Mouse (Mus musculus) limb, embryonic 10.5 days (tissue): Measurements from ENCODE around the gene Irs3. TPM values are rescaled to one million over a fixed set of nuclear protein-coding genes. Genes with fewer than 3 reads are reported as not detected.
"Not testable (repeated sequence)": the region's sequence is repeated elsewhere in the genome, so short reads cannot be mapped to it uniquely, and the experiment has no call there.

Experiments
- DNase-seq: peaks from one replicate; pipeline ENCODE4 v3.0.0-alpha.2; 2017; ENCODE audit warnings: low spot score
- H3K27ac ChIP-seq: fragments of 300-500 bp; sonication (generic); 2 replicates; pipeline ENCODE4 v1.5.1; 2016; ENCODE audit warnings: mild to moderate bottlenecking
- H3K27me3 ChIP-seq: fragments of 300-500 bp; sonication (generic); 2 replicates; pipeline ENCODE4 v1.6.1; 2016; ENCODE audit warnings: low read depth, mild to moderate bottlenecking; ENCODE audit not compliant: poor library complexity, severe bottlenecking
- H3K36me3 ChIP-seq: fragments of 300-500 bp; sonication (generic); 2 replicates; pipeline ENCODE4 v1.6.1; 2016; ENCODE audit warnings: mild to moderate bottlenecking, moderate library complexity
- H3K4me1 ChIP-seq: fragments of 300-500 bp; sonication (generic); 2 replicates; pipeline ENCODE4 v1.6.1; 2016
- H3K4me3 ChIP-seq: fragments of 300-500 bp; sonication (generic); 2 replicates; pipeline ENCODE4 v1.5.1; 2016; ENCODE audit warnings: mild to moderate bottlenecking, moderate library complexity
- H3K9me3 ChIP-seq: fragments of 300-500 bp; sonication (generic); replicated peaks from 2 replicates; pipeline ENCODE4 v1.6.1; 2016; ENCODE audit warnings: mild to moderate bottlenecking
- WGBS: fragments of 180-500 bp; shearing (Covaris S2); methylation state at CpG from one replicate; pipeline ENCODE4 v1.1.7; 2016; 5-methylcytosine and 5-hydroxymethylcytosine counted together
- polyA plus RNA-seq: library from polyadenylated mRNA; unstranded; fragments of >200 nt; fragmentation: Nextera tagmentation; extraction: Ambion mirVana; gene quantifications from 2 replicates; pipeline ENCODE4 v1.2.1, GENCODE M21; 2016

Irs3 gene
- polyA plus RNA-seq, 1 experiment from 2014 or later: 0.48 TPM

DNA sequence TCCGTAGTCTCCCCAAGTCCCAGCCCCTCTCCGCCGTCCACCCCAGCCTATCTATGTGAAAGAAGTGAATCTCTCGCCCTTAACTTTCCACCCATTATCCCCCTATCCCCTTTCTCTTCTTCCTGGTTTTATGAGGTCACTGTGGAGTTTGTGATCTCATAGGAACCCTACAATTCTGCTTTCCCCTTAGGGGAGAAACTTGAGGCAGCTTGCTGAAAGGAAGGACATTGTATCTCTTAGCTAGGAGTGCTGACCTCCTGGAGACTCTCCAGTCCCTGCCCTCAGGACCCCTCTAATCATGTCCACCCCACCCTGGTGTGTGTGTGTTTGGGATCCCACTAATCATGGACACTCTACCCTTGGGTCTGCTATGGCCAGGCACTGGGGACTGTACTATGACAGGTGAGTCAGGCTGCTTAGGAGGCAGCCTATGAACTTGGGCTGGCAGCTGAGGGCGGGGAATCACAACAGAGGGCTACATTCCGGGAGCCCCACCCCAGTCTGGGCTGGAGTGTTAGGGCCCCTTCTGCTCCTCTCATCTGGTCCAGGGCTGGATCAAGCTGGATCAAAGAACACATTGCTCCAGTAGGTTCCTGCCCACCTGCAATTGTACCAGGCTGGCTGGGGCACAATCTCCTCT, 15.5 kb downstream of the Irs3 start:
- H3K4me3 ChIP-seq: peak overlapping the region; percentile 86
- H3K27ac ChIP-seq: peak overlapping the region; percentile 94
- DNase-seq: no peak
- H3K36me3 ChIP-seq: peaks cover 36% of the 10 kb centered on the region
- no peaks in the 10 kb centered on the region for H3K9me3 ChIP-seq
- WGBS: 28% methylated on average over 6 of the region's 6 CpGs
- H3K27me3 ChIP-seq: no peaks in the 10 kb centered on the region
- peaks cover 55% of the 10 kb centered on the region for H3K4me1 ChIP-seq

DNA sequence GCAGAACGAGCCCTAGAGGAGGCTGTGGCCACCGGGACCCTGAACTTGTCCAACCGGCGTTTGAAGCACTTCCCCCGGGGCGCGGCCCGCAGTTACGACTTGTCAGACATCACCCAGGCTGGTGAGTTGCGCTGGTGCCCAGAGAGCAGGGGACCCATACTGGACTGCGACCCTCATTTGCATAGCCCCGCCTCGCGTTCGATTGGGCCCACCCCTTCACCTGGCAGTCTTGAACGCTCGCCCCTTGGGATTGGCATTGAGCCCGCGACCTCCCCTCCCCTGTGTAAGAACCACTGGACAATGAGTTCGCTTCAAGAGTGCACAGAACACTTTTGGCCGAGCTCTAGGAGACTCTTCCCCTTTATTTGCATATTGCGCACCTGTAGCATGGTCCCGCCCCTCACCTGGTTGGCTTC, 16.2 kb downstream of the Irs3 start:
- peak overlapping the region; percentile 86 for H3K4me3 ChIP-seq
- H3K4me1 ChIP-seq: peaks cover 62% of the 10 kb centered on the region
- DNase-seq: no peak

DNA sequence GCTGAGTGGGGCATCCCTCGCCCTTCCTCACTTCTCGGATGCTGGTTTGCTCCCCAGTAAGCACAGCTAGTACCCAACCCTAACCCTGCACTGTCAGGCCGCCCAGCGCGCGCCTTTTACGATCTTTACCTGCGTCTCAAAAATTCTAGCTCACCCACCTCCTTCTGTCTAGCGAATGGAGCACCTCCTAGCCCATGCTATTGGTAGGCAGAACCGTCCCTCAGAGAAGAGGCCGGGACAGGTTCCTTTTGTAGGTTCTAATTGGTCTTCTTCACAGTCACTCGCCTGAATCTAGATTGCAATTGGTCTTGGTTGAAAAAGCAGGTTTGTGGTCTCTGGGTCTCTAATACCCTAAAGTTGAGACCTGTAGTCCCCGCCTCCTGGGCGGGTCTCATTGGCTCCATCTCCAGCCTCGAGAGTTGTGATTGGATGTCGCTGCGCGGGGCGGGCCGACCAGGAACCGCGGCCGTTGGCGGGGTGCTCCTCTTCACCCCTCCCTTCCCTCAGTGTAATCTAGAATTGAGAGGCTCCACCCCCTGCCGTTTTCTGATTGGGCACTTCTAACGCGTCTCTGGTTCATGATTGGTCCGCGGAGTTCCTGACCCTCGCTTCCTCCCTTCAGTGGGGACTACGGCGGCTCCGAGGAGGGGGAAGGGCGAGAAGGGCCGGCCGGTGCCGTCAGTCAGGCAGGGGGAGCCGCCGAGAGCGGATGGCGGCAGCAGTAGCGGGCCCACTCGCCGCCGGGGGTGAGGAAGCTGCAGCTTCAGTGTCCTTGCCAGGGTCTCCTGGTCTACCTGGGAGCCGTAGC, 16.8 kb downstream of the Irs3 start, which contains the start of the genes Fbxo24, Lrch4 and Gm20605:
TSS of gene Fbxo24 (minus strand) at position 505 of the 808 bp plus-strand sequence.
TSS of gene Lrch4 (plus strand) at position 624 of the 808 bp plus-strand sequence.
TSS of gene Gm20605 (plus strand) at position 678 of the 808 bp plus-strand sequence.
- Histone ChIP-seq H3K4me1 (peaks cover 66% of the 10 kb centered on the region), H3K27ac (peak within 1 kb of the TSS; percentile 94), H3K4me3 (peak within 1 kb of the TSS; percentile 86), H3K27me3 (no peaks in the 10 kb centered on the region), H3K9me3 (no peaks in the 10 kb centered on the region), H3K36me3 (peaks cover 23% of the 10 kb centered on the region)
- peak; percentile 96 for DNase-seq
- WGBS: under 1% methylated on average over 46 of the region's 46 CpGs

More for the DNA sequence above, 16.2 kb downstream of the Irs3 start:
- peaks cover 29% of the 10 kb centered on the region for H3K36me3 ChIP-seq
- H3K27me3 ChIP-seq: no peaks in the 10 kb centered on the region
- peak overlapping the region; percentile 94 for H3K27ac ChIP-seq
- no peaks in the 10 kb centered on the region for H3K9me3 ChIP-seq
- WGBS: under 1% methylated on average over 23 of the region's 23 CpGs

DNA sequence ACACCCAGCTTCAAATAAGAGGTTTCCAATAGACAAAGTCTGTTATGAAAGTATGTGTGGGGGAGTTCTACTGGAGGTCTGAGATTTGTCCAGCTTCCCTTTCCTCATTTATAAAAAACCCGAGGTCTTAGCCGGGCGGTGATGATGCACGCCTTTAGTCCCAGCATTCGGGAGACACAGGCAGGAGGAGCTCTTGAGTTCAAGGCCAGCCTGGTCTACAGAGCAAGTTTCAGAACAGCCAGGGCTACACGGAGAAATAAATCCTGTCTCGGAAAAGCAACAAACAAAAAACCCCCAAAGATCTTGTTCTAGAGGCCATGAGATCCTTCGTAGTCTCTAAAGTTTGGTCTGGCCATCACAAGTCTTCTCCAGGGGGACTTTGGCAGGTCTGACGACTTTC, 17.5 kb downstream of the Irs3 start:
- H3K27ac ChIP-seq: peak overlapping the region; percentile 94
- no peak for DNase-seq
- H3K4me1 ChIP-seq: peaks cover 66% of the 10 kb centered on the region
- no peaks in the 10 kb centered on the region for H3K9me3 ChIP-seq
- H3K36me3 ChIP-seq: peaks cover 16% of the 10 kb centered on the region
- H3K27me3 ChIP-seq: no peaks in the 10 kb centered on the region
- H3K4me3 ChIP-seq: peak overlapping the region; percentile 86
- 6% methylated on average over 9 of the region's 9 CpGs for WGBS

DNA sequence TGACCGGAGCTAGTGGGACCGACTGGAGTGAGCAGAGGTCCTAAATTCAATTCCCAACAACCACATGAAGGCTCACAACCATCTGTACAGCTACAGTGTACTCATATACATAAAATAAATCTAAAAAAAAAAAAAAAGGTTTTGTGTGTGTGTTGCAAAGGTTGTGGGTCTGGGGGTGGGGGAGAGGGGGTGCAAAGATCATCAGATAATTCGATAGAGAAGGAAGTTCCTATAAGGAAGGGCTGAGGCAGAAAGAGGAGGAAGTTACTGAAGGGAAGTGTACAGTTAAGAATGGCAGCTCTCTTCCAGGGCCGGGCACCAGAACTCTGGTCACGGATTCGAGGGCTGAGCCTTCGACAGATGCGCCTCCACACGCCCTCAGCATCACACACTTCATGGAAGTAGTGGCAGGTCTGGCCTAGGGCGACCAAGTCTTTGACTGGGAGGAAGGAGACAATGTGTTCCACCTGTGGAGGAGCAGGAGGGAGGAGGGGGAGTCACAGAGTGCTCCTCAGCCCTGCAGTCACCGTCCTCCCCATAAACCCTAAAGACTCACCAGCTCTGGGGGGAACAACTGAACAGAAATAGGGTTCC, 21.5 kb downstream of the Irs3 start:
- H3K27me3 ChIP-seq: no peaks in the 10 kb centered on the region
- 88% methylated on average over 11 of the region's 11 CpGs for WGBS

DNA sequence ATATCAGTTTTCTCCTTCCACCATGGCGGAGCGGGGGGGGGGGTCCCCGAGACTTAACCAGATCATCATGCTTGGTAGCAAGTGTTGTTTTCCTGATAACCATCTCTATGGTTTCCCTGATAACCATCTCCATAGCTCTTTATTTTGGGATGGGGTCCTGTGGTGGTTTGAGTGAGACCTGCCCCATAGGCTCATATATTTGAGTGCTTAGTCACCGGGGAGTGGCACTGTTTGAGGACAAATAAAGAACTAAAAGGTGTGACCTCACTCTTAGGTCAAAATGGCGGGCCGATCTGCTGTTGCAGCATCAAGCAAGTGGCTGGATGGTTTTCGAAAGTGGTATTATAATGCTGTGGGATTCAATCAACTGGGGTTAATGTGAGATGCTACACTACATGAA, 30.2 kb downstream of the Irs3 start:
- WGBS: 89% methylated on average over 7 of the region's 7 CpGs
- Histone ChIP-seq H3K4me1 (peaks cover 39% of the 10 kb centered on the region), H3K4me3 (no peak overlapping the region), H3K27ac (no peak overlapping the region), H3K27me3 (no peaks in the 10 kb centered on the region), H3K36me3 (no peaks in the 10 kb centered on the region), H3K9me3 (no peaks in the 10 kb centered on the region)
- no peak for DNase-seq

More for the DNA sequence above, 21.5 kb downstream of the Irs3 start:
- Histone ChIP-seq H3K9me3 (no peaks in the 10 kb centered on the region), H3K4me1 (peaks cover 35% of the 10 kb centered on the region), H3K36me3 (no peaks in the 10 kb centered on the region), H3K4me3 (no peak overlapping the region), H3K27ac (peak overlapping the region; percentile 74; the same call in 1 of the 2 replicates)
- DNase-seq: no peak

DNA sequence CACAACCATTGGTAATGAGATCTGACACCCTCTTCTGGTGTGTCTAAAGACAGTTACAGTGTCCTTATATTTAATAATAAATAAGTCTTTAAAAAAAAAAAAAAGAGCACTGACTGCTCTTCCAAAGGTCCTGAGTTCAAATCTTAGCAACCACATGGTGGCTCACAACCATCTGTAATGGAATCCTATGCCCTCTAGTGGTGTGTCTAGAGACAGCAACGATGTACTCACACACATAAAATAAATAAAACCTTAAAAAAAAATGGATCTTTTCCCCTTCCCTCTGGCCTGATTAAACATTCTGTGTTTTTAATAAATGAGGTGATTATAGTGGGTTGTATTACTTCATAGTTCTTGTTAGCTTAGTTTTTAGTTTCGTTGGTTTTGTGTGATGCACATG, 30.6 kb downstream of the Irs3 start:
- not testable (repeated sequence) for DNase-seq

DNA sequence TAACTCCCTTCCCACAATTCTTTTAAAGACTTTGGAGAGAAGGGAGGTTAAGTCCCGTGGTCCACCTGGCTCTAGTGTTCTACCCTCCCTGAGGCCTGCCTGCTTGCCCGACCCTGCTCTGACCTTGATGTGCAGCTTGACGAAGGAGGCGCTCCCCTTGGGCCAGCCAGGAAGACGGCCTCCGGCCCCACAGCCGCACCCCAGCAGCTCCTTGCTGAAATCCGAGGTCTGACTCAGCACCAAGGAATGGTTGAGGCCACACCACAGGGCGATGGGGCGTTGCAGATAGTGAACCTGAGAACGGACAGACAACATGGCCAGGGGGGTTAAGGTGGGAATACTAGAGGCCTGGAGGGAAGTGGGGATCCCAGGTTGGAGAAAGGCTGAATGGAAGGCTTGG, 32.0 kb downstream of the Irs3 start, which contains the start of gene Pcolce:
TSS of gene Pcolce (minus strand) at position 235 of the 400 bp plus-strand sequence.
- Histone ChIP-seq H3K27me3 (no peaks in the 10 kb centered on the region), H3K36me3 (peaks cover 3% of the 10 kb centered on the region), H3K27ac (peak within 1 kb of the TSS; percentile 96), H3K4me1 (peaks cover 57% of the 10 kb centered on the region), H3K4me3 (0 out of 2 replicates have a peak within 1 kb of the TSS, but pooled peaks have one; percentile 2), H3K9me3 (no peaks in the 10 kb centered on the region)
- 49% methylated on average over 11 of the region's 11 CpGs for WGBS
- peak; percentile 33 for DNase-seq

More for the DNA sequence above, 30.6 kb downstream of the Irs3 start:
- WGBS: 92% methylated on average over 2 of the region's 2 CpGs
- H3K9me3 ChIP-seq, H3K27me3 ChIP-seq, H3K36me3 ChIP-seq, H3K4me3 ChIP-seq, H3K27ac ChIP-seq: not testable (repeated sequence)
- peaks cover 43% of the 10 kb centered on the region for H3K4me1 ChIP-seq

DNA sequence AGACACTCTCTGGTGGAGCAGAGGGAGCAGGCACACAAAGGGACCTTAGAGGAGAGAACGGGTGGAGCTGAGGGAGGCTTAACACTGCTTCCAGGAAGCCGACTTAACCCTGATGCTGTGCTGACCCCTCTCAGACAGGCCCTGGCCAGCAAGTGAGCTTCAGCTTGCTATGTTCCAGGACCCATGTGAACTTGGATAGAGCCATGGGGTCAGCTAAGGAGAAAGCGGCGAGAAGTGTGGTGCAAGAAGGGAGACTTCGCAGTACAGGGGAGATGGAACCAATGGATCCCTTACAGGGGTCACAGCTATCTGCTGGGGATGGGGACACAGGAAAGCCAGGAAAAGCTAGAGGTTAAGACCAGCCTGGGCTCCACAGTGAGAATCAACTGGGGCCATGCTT, 32.4 kb downstream of the Irs3 start:
- Histone ChIP-seq H3K27me3 (no peaks in the 10 kb centered on the region), H3K4me3 (no peak overlapping the region), H3K36me3 (peaks cover 7% of the 10 kb centered on the region), H3K9me3 (no peaks in the 10 kb centered on the region), H3K4me1 (peaks cover 61% of the 10 kb centered on the region), H3K27ac (peak overlapping the region; percentile 96)
- no peak for DNase-seq
- WGBS: 77% methylated on average over 5 of the region's 5 CpGs

DNA sequence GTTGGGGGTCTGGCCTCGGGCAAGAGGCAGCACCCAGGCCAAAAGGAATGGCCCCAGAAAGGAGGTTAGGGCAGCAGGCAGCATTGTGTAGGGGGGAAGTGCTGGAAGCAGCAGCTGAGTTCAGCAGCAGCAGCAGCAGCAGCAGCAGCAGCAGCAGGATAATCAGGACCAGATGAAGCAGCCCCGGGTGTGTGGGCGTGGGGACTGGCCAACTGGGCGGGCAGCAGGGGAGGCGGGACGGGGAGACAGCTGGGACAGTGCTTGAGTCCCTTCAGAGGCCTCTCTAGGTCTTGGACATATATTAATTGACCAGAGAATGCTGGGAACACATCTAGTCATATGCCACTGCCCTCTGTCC, 34.3 kb downstream of the Irs3 start:
- peak overlapping the region; percentile 96 for H3K27ac ChIP-seq
- peak; percentile 94 for DNase-seq
- peak overlapping the region; percentile 55 for H3K4me3 ChIP-seq
- H3K9me3 ChIP-seq: no peaks in the 10 kb centered on the region
- WGBS: 3% methylated on average over 6 of the region's 6 CpGs
- H3K27me3 ChIP-seq: no peaks in the 10 kb centered on the region
- H3K36me3 ChIP-seq: peaks cover 26% of the 10 kb centered on the region
- peaks cover 69% of the 10 kb centered on the region for H3K4me1 ChIP-seq

DNA sequence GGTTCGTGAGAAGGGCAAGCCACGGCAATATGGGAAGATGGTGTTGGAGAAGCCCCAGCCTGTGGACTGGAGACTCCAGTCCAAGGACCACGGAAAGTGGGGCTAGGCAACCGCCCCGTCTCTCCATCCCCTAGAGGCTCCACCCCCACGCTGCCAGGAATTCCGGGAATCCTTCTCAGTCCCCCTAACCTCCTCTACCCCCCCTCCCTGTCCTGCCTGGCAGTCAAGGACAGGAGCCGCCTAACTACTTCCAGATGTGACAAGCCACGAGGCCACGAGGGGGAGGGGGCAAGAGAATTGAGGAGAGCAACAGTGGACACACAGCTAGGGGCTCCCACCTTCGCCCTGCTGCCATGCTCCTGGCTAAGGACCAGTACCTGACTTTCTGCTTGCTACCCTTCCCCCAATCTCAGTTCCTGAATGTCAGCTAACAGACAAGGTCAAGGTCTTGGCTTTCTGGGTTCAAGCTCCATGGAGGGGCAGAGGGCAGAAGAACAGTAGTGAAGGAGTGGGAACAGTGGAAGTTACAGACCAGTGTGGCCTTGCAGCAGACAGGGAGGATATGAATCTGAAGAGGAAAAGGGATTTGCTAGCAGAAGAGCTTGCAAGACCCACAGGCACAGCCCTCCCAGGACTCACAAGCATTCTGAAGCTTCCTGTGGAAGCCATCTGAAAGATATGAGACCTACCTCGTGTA, 34.8 kb downstream of the Irs3 start:
- no peaks in the 10 kb centered on the region for H3K27me3 ChIP-seq
- no peaks in the 10 kb centered on the region for H3K9me3 ChIP-seq
- peak overlapping the region; percentile 55 for H3K4me3 ChIP-seq
- 2% methylated on average over 12 of the region's 12 CpGs for WGBS
- peak; percentile 96 for DNase-seq
- H3K36me3 ChIP-seq: peaks cover 31% of the 10 kb centered on the region
- H3K4me1 ChIP-seq: peaks cover 69% of the 10 kb centered on the region
- peak overlapping the region; percentile 96 for H3K27ac ChIP-seq

DNA sequence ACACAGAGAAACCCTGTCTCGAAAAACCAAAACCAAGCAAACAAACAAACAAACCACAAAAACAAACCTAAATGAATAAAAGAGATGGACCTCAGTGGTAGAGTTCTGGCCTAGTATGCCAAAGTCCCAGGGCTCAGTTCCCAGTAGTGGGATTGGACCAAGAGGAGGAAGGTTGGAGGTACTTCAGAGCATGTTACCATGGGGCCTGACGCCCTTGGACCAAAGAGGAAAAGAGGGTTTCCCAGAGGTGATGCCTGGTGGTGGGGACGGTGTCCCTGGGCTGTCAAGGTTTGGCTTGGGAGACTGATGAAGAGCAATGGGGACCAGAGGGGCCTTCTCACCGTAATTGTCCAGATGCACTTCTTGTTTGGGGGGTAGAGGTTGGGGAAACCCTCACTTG, 35.5 kb downstream of the Irs3 start:
- peak overlapping the region; percentile 55 for H3K4me3 ChIP-seq
- no peak for DNase-seq
- peaks cover 37% of the 10 kb centered on the region for H3K36me3 ChIP-seq
- no peaks in the 10 kb centered on the region for H3K9me3 ChIP-seq
- H3K27ac ChIP-seq: peak overlapping the region; percentile 96
- peaks cover 69% of the 10 kb centered on the region for H3K4me1 ChIP-seq
- 37% methylated on average over 4 of the region's 4 CpGs for WGBS
- H3K27me3 ChIP-seq: no peaks in the 10 kb centered on the region
